Mouse (Mus musculus) limb, embryonic 15.5 days (tissue): ENCODE results near the gene Taf9. TPM values are rescaled to one million over a fixed set of nuclear protein-coding genes. Genes with fewer than 3 reads are reported as not detected.

ENCODE experiments used
- ATAC-seq: fragments of 200-750 bp; cut with Nextera tagmentation; 2 replicates; pipeline ENCODE4 v1.8.0; 2017; ENCODE audit warnings: low read depth, moderate TSS enrichment; ENCODE audit not compliant: insufficient number of reproducible peaks, low FRiP score, low TSS enrichment
- H3K27ac ChIP-seq: fragments of 300-500 bp; sonication (generic); 2 replicates; pipeline ENCODE4 v1.5.1; 2015; ENCODE audit warnings: moderate library complexity, mild to moderate bottlenecking, inconsistent platforms
- H3K27me3 ChIP-seq: fragments of 300-500 bp; sonication (generic); 2 replicates; pipeline ENCODE4 v1.6.1; 2015; ENCODE audit warnings: inconsistent platforms
- H3K36me3 ChIP-seq: fragments of 300-500 bp; sonication (generic); 2 replicates; pipeline ENCODE4 v1.6.1; 2015; ENCODE audit warnings: inconsistent platforms
- H3K4me1 ChIP-seq: fragments of 300-500 bp; sonication (generic); 2 replicates; pipeline ENCODE4 v1.6.1; 2015; ENCODE audit warnings: inconsistent platforms
- H3K4me2 ChIP-seq: fragments of 300-500 bp; sonication (generic); 2 replicates; pipeline ENCODE4 v1.6.1; 2015; ENCODE audit warnings: mild to moderate bottlenecking, inconsistent platforms
- H3K4me3 ChIP-seq: fragments of 300-500 bp; sonication (generic); 2 replicates; pipeline ENCODE4 v1.5.1; 2015; ENCODE audit warnings: mild to moderate bottlenecking, inconsistent platforms
- H3K9ac ChIP-seq: fragments of 300-500 bp; sonication (generic); 2 replicates; pipeline ENCODE4 v1.6.1; 2015; ENCODE audit warnings: inconsistent platforms
- H3K9me3 ChIP-seq: fragments of 300-500 bp; sonication (generic); 2 replicates; pipeline ENCODE4 v1.6.1; 2016; ENCODE audit warnings: inconsistent platforms
- WGBS: fragments of 180-500 bp; shearing (Covaris S2); methylation state at CpG from one replicate; pipeline ENCODE4 v1.1.7; 2015; 5-methylcytosine and 5-hydroxymethylcytosine counted together
- polyA plus RNA-seq: library from polyadenylated mRNA; unstranded; fragments of >200 nt; fragmentation: Nextera tagmentation; extraction: Ambion mirVana; gene quantifications from 2 replicates; pipeline ENCODE4 v1.2.1, GENCODE M21; 2015

Taf9 gene
- polyA plus RNA-seq, 1 experiment from 2014 or later: 14.9 TPM

DNA sequence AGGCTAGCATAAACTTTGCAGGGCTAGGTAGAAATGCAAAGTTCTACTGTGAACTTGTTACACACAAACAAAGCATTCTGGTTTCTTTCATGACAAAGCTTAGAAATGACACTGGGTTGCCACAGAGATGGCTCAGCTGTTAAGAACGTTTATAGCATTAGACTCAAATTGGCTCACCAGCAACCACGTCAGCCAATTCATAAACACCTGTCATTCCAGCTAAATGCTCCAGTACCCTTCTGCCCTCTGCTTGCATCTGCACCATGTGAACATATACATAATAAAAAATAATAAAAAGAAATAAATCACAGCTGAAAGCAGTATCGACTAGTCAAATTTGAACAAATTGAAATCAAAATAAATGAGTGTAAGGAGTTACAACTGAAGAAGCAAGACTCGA, 29.1 kb upstream of the Taf9 start:
- no peaks in the 10 kb centered on the region for H3K9me3 ChIP-seq
- no peak overlapping the region for H3K9ac ChIP-seq
- H3K4me3 ChIP-seq: no peak overlapping the region
- no peak overlapping the region for H3K4me2 ChIP-seq
- no peaks in the 10 kb centered on the region for H3K4me1 ChIP-seq
- 0 out of 2 replicates have a peak, but pooled peaks cover 5% of the 10 kb centered on the region for H3K27me3 ChIP-seq
- 84% methylated on average over 4 of the region's 4 CpGs for WGBS
- no peak for ATAC-seq
- peaks cover 66% of the 10 kb centered on the region for H3K36me3 ChIP-seq
- H3K27ac ChIP-seq: no peak overlapping the region

DNA sequence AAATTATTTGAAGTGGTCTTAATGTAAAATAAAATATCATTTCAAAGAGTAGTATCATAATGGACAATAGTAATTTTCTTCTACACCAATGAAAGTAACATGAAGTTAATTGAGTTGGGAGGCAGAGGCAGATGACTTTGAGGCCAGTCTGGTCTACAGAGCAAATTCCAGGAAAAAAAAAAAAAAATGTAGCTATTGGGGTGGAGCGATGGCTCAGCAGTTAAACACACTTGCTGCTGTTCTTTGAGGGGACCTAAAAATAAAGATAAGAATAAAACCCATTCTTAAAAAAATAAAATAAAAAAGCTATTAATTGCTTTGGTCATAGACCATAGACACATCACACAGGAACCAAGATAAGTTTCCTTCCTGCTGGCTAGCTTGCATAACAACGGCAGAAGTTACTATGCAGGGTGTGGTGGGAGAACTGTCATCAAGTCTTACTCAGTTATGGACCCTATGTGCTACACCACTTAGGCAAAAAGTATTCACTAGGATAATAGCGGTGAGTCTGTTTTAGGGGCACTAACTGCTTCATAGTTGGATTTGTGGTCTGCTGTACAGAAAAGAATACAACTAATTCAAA, 17.2 kb upstream of the Taf9 start:
- Histone ChIP-seq H3K9ac (no peak overlapping the region), H3K27ac (no peak overlapping the region), H3K4me2 (no peak overlapping the region), H3K36me3 (peaks cover 59% of the 10 kb centered on the region), H3K27me3 (no peaks in the 10 kb centered on the region), H3K4me1 (no peaks in the 10 kb centered on the region), H3K9me3 (no peaks in the 10 kb centered on the region), H3K4me3 (no peak overlapping the region)
- no peak for ATAC-seq
- WGBS: 94% methylated on average over 3 of the region's 3 CpGs

DNA sequence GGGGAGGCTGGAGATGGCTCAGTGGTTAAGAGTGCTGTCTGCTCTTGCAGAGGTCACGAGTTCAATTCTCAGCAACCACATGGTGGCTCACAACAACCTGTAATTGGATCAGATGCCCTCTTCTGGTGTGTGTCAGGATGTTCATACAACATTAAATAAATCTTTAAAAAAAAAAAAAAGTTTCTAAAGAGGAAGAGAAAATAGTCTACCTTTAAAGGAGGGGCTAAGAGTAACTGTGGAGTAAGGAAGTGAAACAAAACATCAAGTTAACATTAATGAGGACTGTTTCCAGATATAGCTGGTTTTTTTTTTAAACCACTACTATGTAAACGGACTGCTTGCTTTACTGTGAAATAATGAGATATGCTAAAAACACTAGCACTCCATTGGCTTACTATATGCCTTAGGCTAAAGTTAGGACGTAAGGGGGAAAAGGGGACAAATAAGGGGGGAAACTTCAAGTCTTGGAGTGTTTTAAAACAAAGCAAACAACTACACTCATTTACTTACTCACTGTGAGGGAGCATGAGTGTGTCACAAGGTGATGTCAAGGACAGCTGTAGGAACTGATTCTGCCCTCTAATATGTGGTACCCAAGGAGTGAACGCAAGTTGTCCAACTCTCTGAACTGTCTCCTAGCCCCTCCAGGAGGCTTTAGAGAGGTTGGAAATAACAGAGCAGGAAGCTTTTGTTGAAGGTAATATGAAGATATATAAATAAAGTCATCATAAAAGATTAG, 8.7 kb upstream of the Taf9 start:
- no peaks in the 10 kb centered on the region for H3K9me3 ChIP-seq
- no peak overlapping the region for H3K9ac ChIP-seq
- H3K4me3 ChIP-seq: no peak overlapping the region
- H3K27ac ChIP-seq: no peak overlapping the region
- ATAC-seq: no peak
- no peaks in the 10 kb centered on the region for H3K27me3 ChIP-seq
- 84% methylated on average over 4 of the region's 4 CpGs for WGBS
- no peak overlapping the region for H3K4me2 ChIP-seq
- no peaks in the 10 kb centered on the region for H3K4me1 ChIP-seq
- H3K36me3 ChIP-seq: peaks cover 63% of the 10 kb centered on the region

DNA sequence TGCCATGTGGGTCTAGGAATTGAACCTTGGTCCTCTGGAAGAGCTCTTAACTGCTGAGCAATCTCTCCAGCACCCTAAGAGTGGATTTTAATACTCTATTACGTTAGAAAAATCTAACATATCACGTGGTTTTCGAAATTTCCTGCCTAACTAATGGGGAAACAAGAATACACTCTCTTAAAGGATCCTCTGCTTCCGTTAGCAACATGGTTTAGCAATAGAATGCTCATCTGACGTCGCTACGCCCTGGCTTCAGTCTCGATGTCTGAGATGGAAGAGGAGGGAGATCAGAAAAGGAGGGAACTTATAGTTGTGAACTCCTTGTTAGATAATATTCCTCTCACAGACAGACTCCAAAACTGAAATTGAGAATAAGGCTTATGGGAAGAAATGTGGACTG, 3.2 kb upstream of the Taf9 start:
- H3K4me2 ChIP-seq: no peak overlapping the region
- peaks cover 30% of the 10 kb centered on the region for H3K36me3 ChIP-seq
- no peak overlapping the region for H3K27ac ChIP-seq
- no peaks in the 10 kb centered on the region for H3K9me3 ChIP-seq
- H3K4me1 ChIP-seq: peaks cover 10% of the 10 kb centered on the region
- H3K4me3 ChIP-seq: no peak overlapping the region
- no peak overlapping the region for H3K9ac ChIP-seq
- ATAC-seq: no peak
- no peaks in the 10 kb centered on the region for H3K27me3 ChIP-seq
- WGBS: 92% methylated on average over 8 of the region's 8 CpGs

DNA sequence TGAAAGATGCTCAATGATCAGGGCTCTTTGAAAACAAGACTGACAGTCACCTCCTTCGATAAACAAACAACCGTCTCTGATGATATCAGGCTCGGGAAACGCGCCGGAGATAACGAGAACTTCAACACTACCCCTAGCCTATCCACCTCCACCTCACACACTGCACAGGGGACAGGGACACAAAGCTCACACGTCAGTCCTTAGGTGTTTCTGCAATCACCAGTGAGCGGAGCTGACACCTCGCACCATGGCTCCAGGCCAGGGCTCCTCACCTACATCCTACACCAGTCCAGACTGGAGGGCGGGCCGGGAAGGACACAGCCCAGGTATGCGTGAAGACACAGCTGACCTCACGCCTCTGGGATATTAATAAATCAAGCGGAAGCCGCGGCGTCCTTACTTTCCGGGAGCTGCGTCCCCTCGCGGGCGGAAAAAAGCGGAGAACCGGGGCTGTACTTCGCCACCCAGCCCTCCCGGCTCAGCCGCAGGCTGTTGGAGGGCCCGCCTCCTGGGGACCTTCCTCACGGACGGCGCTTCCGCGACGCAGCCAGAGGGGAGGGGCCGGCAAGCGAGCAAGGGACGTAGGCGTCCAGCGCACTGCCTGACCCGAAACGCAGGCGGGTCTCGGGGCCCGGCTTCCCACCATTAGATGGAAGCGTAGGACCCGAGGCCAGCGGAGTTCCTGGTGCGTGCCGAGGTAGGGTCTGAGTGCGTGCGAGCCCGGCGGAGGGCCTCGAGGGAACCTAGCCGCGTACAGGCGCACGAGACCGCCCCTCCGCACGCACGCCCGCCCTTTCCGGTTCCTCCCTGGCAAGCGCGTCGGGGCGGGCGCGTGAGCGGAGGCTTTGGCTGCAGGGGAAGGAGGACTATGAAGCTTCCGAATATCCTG, 585 bp upstream of the Taf9 start, which contains the start of the genes Ak6 and Rad17:
Ak6 (plus strand) TSS at position 430 of the 889 bp plus-strand sequence.
Rad17 (minus strand) TSS at position 502 of the 889 bp plus-strand sequence.
- Histone ChIP-seq H3K27ac (peak within 1 kb of the TSS; percentile 96), H3K27me3 (no peaks in the 10 kb centered on the region), H3K4me2 (peak within 1 kb of the TSS; percentile 78), H3K9ac (peak within 1 kb of the TSS; percentile 90), H3K4me3 (peak within 1 kb of the TSS; percentile 96), H3K9me3 (no peaks in the 10 kb centered on the region), H3K4me1 (peaks cover 10% of the 10 kb centered on the region), H3K36me3 (peaks cover 14% of the 10 kb centered on the region)
- under 1% methylated on average over 70 of the region's 73 CpGs for WGBS
- ATAC-seq: peak; percentile 96

DNA sequence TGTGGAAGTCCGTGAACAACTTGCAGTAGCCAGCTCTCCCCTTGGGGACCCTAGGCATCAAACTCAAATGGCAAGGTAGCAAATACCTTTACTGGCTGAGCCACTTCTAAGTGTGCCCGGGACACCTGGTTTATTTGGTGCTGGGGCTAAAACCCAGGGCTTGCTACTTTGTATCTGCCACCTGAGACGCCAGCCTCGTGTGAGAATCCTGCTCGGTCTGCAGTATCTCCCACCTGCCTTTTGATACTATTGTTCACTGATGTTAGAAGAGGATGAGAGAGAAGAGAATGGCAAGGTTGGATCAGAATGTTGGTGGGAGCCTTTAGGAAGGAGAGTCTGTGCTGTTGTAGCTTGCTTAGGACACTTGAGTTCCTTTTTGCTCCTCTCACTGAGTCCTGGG, 6.7 kb downstream of the Taf9 start:
- no peak overlapping the region for H3K9ac ChIP-seq
- H3K4me2 ChIP-seq: no peak overlapping the region
- no peaks in the 10 kb centered on the region; the same call in 1 of the 2 replicates for H3K9me3 ChIP-seq
- no peak for ATAC-seq
- no peak overlapping the region for H3K4me3 ChIP-seq
- peaks cover 12% of the 10 kb centered on the region; the same call in 1 of the 2 replicates for H3K36me3 ChIP-seq
- H3K4me1 ChIP-seq: no peaks in the 10 kb centered on the region
- H3K27me3 ChIP-seq: no peaks in the 10 kb centered on the region
- no peak overlapping the region for H3K27ac ChIP-seq
- 91% methylated on average over 5 of the region's 5 CpGs for WGBS

DNA sequence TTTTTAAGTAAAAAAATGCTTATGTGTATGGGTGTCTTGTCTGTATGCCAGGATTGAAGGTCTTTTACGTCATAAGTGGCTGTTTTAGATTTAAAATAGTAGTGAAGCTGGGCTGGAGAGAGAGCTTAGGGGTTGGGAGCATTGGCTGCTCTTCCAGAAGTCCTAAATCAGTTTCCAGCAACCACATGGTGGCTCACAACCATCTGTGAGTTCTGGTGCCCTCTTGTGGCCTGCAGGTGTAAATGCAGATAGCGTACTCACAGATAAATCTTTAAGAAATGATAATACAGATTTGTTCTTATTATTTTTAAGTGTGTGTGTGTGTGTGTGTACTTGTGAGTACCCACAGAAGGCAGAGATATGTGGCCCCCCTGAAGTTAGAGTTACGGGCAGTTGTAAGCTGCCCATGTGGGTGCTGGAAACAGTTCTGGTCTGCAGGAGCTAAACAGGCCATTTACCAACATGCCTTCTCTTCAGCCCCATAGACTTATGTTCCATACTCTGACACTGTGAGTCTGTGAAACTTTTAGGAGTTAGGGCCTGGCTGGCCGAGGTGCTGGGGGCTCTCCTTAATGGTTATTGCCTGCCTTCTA, 8.6 kb downstream of the Taf9 start:
- WGBS: 36% methylated on average over 4 of the region's 4 CpGs
- Histone ChIP-seq H3K9ac (no peak overlapping the region), H3K27ac (no peak overlapping the region), H3K4me3 (no peak overlapping the region), H3K4me2 (no peak overlapping the region), H3K27me3 (no peaks in the 10 kb centered on the region), H3K4me1 (no peaks in the 10 kb centered on the region), H3K9me3 (no peaks in the 10 kb centered on the region; the same call in 1 of the 2 replicates), H3K36me3 (peaks cover 24% of the 10 kb centered on the region)
- no peak for ATAC-seq

DNA sequence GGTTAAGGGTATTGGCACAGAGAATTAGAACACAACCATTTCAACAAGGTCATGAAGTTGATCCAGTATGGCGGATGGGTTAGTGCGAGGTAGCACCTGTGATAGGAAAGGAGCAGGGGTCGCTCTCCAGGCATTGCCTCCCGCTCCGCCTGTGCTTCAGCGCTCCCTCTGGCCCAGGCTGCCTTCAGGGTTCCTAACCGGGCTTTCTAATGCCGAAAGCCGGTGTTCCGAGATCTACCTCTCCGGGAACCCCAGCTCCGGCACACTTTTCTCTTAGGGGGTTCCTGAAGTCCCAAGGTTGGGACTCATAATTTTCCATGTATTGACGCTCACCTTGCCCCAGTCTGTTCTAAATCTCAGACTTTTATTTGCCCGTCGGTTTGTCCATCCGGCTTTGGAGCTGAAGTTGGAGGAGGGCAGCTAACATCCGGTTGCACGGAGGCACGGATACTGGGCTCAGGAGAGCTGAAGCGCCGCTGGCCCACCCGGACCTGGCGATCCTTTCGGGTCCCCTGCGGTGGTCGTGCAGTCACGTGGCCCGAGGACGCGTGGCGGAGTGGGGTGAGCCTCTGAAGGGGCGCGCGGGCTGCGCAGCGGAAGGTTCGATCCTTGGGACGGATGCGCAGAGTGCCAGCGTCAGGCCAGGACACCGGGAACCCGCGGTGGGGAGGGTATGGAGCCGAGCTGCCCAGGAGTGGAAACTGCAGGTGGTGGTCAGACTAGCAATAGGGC, 18.1 kb downstream of the Taf9 start, which contains the start of gene Ccdc125:
Ccdc125 (plus strand) TSS at position 427 of the 732 bp plus-strand sequence.
- Histone ChIP-seq H3K4me2 (peak within 1 kb of the TSS; percentile 81), H3K9ac (peak within 1 kb of the TSS; percentile 48; the same call in 1 of the 2 replicates), H3K36me3 (peaks cover 18% of the 10 kb centered on the region), H3K9me3 (no peaks in the 10 kb centered on the region), H3K27ac (0 out of 2 replicates have a peak within 1 kb of the TSS, but pooled peaks have one; percentile 54), H3K4me1 (peaks cover 3% of the 10 kb centered on the region; the same call in 1 of the 2 replicates), H3K27me3 (no peaks in the 10 kb centered on the region), H3K4me3 (peak within 1 kb of the TSS; percentile 56)
- ATAC-seq: 0 out of 2 replicates have a peak, but pooled peaks have one; percentile 55
- WGBS: 1% methylated on average over 44 of the region's 44 CpGs

DNA sequence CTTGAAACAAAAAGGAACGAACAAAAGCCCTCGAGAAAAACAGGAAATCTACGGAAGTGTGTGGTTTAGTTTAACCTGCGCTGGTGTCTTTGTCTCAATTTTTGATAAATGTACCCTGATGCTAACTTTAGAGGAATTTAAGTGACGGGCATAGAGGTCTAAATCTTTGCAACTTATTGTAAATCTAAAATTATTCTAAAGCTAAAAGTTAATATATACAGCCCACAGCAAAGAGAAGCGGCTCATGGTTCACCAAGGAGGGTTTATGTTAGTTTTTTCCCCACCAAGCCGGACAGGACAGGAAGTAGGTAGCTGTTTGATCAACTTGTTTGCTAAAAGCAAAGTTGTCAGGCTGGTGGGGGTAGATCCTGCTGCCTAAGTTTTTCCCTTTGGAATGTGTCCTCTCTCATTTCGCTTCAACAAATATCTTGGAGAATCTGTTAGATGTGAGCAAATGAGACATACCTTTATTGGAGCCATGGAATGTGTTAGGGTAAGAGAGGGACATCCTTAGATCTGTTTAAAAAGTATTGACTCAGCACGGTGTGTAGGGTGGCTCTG, 18.9 kb downstream of the Taf9 start:
- no peak for ATAC-seq
- peak overlapping the region; percentile 56 for H3K4me3 ChIP-seq
- H3K4me1 ChIP-seq: peaks cover 3% of the 10 kb centered on the region; the same call in 1 of the 2 replicates
- no peaks in the 10 kb centered on the region for H3K9me3 ChIP-seq
- no peak overlapping the region for H3K27ac ChIP-seq
- H3K4me2 ChIP-seq: peak overlapping the region; percentile 81
- 43% methylated on average over 9 of the region's 9 CpGs for WGBS
- H3K36me3 ChIP-seq: peaks cover 16% of the 10 kb centered on the region
- H3K9ac ChIP-seq: no peak overlapping the region
- no peaks in the 10 kb centered on the region for H3K27me3 ChIP-seq

DNA sequence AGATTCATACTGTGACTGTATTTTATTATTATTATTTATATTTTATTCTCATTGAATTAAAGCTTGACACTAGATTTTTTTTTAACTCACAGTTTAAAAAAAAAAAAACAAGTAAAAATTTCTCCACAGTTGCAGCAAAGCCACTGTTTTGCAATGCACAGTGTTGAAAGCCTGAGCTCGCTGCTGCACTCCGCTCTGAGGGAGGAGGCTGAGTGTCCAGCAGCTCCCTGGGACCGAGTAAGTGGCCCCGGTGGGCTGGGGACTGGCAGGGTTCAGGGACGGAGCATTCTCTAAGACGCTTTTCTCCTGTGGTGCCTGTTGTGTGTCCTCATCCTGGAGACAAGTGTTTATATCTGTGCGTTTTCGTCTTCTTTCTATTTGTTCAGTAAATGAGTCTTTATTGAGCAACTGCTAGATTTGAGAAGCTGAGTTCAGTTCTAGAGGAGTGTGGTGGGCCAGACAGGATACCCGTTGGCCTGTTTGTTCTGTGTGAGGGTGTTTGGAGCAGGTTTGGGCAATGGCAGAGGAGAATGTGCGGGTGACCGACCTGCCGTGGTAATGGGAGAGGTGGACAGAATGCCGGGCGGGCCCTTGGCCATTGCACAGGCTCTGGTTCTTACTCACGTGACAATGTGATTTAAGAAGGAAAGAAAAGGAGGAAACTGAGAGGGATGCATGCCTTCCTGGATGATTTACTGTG, 24.7 kb downstream of the Taf9 start:
- Histone ChIP-seq H3K9ac (no peak overlapping the region), H3K27me3 (no peaks in the 10 kb centered on the region), H3K9me3 (no peaks in the 10 kb centered on the region), H3K4me2 (no peak overlapping the region), H3K36me3 (no peaks in the 10 kb centered on the region), H3K4me1 (no peaks in the 10 kb centered on the region), H3K27ac (no peak overlapping the region), H3K4me3 (no peak overlapping the region)
- WGBS: 86% methylated on average over 15 of the region's 15 CpGs
- no peak for ATAC-seq
